Mouse (Mus musculus) G1E (cell line): ENCODE measurements around the gene Pak1. TPM values are rescaled to one million over a fixed set of nuclear protein-coding genes. Genes with fewer than 3 reads are reported as not detected.
A peak's percentile ranks its signal among the peaks of the same experiment; 100 is the strongest.

Source experiments
- ATAC-seq: 2 replicates; pipeline ENCODE4 v1.8.0; 2016; ENCODE audit warnings: mild to moderate bottlenecking; ENCODE audit not compliant: insufficient number of reproducible peaks, poor library complexity, low FRiP score, severe bottlenecking; ENCODE audit errors: extremely low read depth
- DNase-seq: peaks from one replicate; pipeline ENCODE4 v3.0.0; 2012; ENCODE audit warnings: low spot score
- H3K27me3 ChIP-seq: 2 replicates; pipeline ENCODE4 v1.6.1; 2012; ENCODE audit warnings: mild to moderate bottlenecking, low read length, inconsistent platforms; ENCODE audit not compliant: insufficient read depth
- H3K36me3 ChIP-seq: replicated peaks from 2 replicates; pipeline ENCODE3; 2012; ENCODE audit warnings: mild to moderate bottlenecking, inconsistent platforms
- H3K4me1 ChIP-seq: 2 replicates; pipeline ENCODE4 v1.6.1; 2012; ENCODE audit warnings: low read depth, low read length, inconsistent platforms, mixed read lengths; ENCODE audit not compliant: insufficient read depth
- H3K4me3 ChIP-seq: 2 replicates; pipeline ENCODE4 v1.5.1; 2012; ENCODE audit warnings: low read depth, mild to moderate bottlenecking, inconsistent platforms, low read length, moderate library complexity, mixed read lengths
- H3K9me3 ChIP-seq: replicated peaks from 2 replicates; pipeline ENCODE4 v1.6.1; 2012; ENCODE audit warnings: inconsistent platforms
- CTCF ChIP-seq: IDR thresholded peaks from 2 replicates; pipeline ENCODE4 v1.5.1; 2012; ENCODE audit warnings: low read depth, low read length, inconsistent platforms, mixed read lengths
- GATA1 ChIP-seq: IDR thresholded peaks from 2 replicates; pipeline ENCODE4 v1.6.1; 2012; ENCODE audit warnings: borderline replicate concordance, low read length, inconsistent platforms, mixed read lengths
- GATA2 ChIP-seq: IDR thresholded peaks from 2 replicates; pipeline ENCODE4 v1.6.1; 2012; ENCODE audit warnings: low read depth, low read length, inconsistent platforms, borderline replicate concordance
- POLR2AphosphoS5 ChIP-seq: IDR thresholded peaks from 2 replicates; pipeline ENCODE4 v1.6.1; 2012; ENCODE audit warnings: low read depth, low read length, inconsistent platforms; ENCODE audit not compliant: insufficient replicate concordance
- TAL1 ChIP-seq: conservative IDR thresholded peaks from 2 replicates; pipeline ENCODE4 v1.6.1; 2012; ENCODE audit warnings: low read depth, low read length, inconsistent platforms, mixed read lengths
- polyA plus RNA-seq: library from polyadenylated mRNA; stranded (reverse); fragments of >175 nt; gene quantifications from 2 replicates; pipeline ENCODE4 v1.2.3, GENCODE M21; 2012
- total RNA-seq, 2 experiments: library from RNA; stranded (forward) in 1 of 2; stranded (reverse) in 1 of 2; fragments of 200-1000 nt in 1 of 2; fragments of >200 nt in 1 of 2; fragmentation: Nextera tagmentation in 1 of 2; gene quantifications; 2 replicates each; pipeline ENCODE4 v1.2.3; 2014 to 2017

Gene Pak1
- total and polyA plus RNA-seq, 3 experiments, result 0.15 to 0.16 TPM; not detected in 1

GRCm38 (mm10) chr7:97775923-97776322 is 12.4 kb upstream of the Pak1 start:
- peaks cover 2% of the 10 kb centered on the region for H3K4me1 ChIP-seq
- H3K9me3 ChIP-seq, result no peaks in the 10 kb centered on the region
- no peaks in the 10 kb centered on the region for H3K36me3 ChIP-seq
- no peak overlapping the region for H3K4me3 ChIP-seq
- ATAC-seq (no peak), DNase-seq (no peak)
- H3K27me3 ChIP-seq, result peaks cover 22% of the 10 kb centered on the region
- TF ChIP-seq TAL1, result no peak
- TF ChIP-seq GATA1, result no peak
- no peak for TF ChIP-seq CTCF
- no peak for TF ChIP-seq GATA2
- TF ChIP-seq POLR2AphosphoS5, result no peak

GRCm38 (mm10) chr7:97777191-97777590 is 11.2 kb upstream of the Pak1 start:
- ATAC-seq (no peak), DNase-seq (no peak)
- Histone ChIP-seq H3K36me3 (no peaks in the 10 kb centered on the region), H3K27me3 (peaks cover 22% of the 10 kb centered on the region), H3K4me3 (no peak overlapping the region), H3K4me1 (peaks cover 9% of the 10 kb centered on the region), H3K9me3 (no peaks in the 10 kb centered on the region)
- TF ChIP-seq TAL1 (no peak), CTCF (no peak), POLR2AphosphoS5 (no peak)

GRCm38 (mm10) chr7:97780222-97780621 is 8.1 kb upstream of the Pak1 start:
- Histone ChIP-seq H3K36me3 (no peaks in the 10 kb centered on the region), H3K27me3 (peaks cover 22% of the 10 kb centered on the region), H3K4me3 (no peak overlapping the region), H3K4me1 (peaks cover 9% of the 10 kb centered on the region), H3K9me3 (no peaks in the 10 kb centered on the region)
- no peak for DNase-seq
- ATAC-seq, result no peak
- TF ChIP-seq GATA1, result no peak
- no peak for TF ChIP-seq GATA2
- TF ChIP-seq TAL1, result no peak
- no peak for TF ChIP-seq POLR2AphosphoS5
- TF ChIP-seq CTCF, result no peak

GRCm38 (mm10) chr7:97780815-97781214 is 7.5 kb upstream of the Pak1 start:
- ATAC-seq, result peak; percentile 22; the same call in 1 of the 2 replicates

GRCm38 (mm10) chr7:97781496-97781895 is 6.8 kb upstream of the Pak1 start:
- ATAC-seq (no peak), DNase-seq (no peak)
- Histone ChIP-seq H3K27me3 (peaks cover 25% of the 10 kb centered on the region), H3K4me1 (peaks cover 9% of the 10 kb centered on the region), H3K4me3 (no peak overlapping the region), H3K36me3 (no peaks in the 10 kb centered on the region), H3K9me3 (no peaks in the 10 kb centered on the region)
- TF ChIP-seq POLR2AphosphoS5 (no peak), GATA1 (no peak), GATA2 (no peak), CTCF (no peak), TAL1 (no peak)

More at GRCm38 (mm10) chr7:97780815-97781214, 7.5 kb upstream of the Pak1 start:
- H3K27me3 ChIP-seq, result peaks cover 24% of the 10 kb centered on the region
- no peak overlapping the region for H3K4me3 ChIP-seq
- H3K9me3 ChIP-seq, result no peaks in the 10 kb centered on the region
- no peaks in the 10 kb centered on the region for H3K36me3 ChIP-seq
- peaks cover 9% of the 10 kb centered on the region for H3K4me1 ChIP-seq
- TF ChIP-seq TAL1 (no peak), CTCF (no peak), GATA1 (no peak), POLR2AphosphoS5 (no peak), GATA2 (no peak)
- DNase-seq, result no peak

GRCm38 (mm10) chr7:97783523-97783922 is 4.8 kb upstream of the Pak1 start:
- H3K4me3 ChIP-seq, result no peak overlapping the region
- no peak for DNase-seq
- H3K9me3 ChIP-seq, result peaks cover 5% of the 10 kb centered on the region
- H3K27me3 ChIP-seq, result peaks cover 25% of the 10 kb centered on the region
- TF ChIP-seq GATA2, result no peak
- no peak for TF ChIP-seq TAL1
- no peak for TF ChIP-seq POLR2AphosphoS5
- TF ChIP-seq GATA1, result no peak
- TF ChIP-seq CTCF, result no peak
- peaks cover 16% of the 10 kb centered on the region for H3K4me1 ChIP-seq
- no peak for ATAC-seq
- H3K36me3 ChIP-seq, result no peaks in the 10 kb centered on the region

- Histone ChIP-seq H3K27me3 (peaks cover 42% of the 10 kb centered on the region), H3K9me3 (peaks cover 5% of the 10 kb centered on the region), H3K36me3 (no peaks in the 10 kb centered on the region), H3K4me1 (peaks cover 13% of the 10 kb centered on the region), H3K4me3 (peak overlapping the region; percentile 73)
- DNase-seq (peak; percentile 18), ATAC-seq (no peak)
- TF ChIP-seq GATA1 (no peak), TAL1 (no peak), CTCF (no peak), GATA2 (no peak), POLR2AphosphoS5 (no peak)
Measured at GRCm38 (mm10) chr7:97788669-97789483, 535 bp downstream of the Pak1 start.
